Mouse (Mus musculus) stomach, postnatal 0 days (tissue): ENCODE data around the gene Ppid. TPM values are rescaled to one million over a fixed set of nuclear protein-coding genes. Genes with fewer than 3 reads are reported as not detected.

Experiments used
- ATAC-seq: fragments of 200-750 bp; cut with Nextera tagmentation; 2 replicates; pipeline ENCODE4 v1.8.0; 2017; ENCODE audit not compliant: low FRiP score, low TSS enrichment
- DNase-seq: peaks from one replicate; pipeline ENCODE4 v3.0.0-alpha.2; 2016; ENCODE audit warnings: low spot score
- H3K27ac ChIP-seq: fragments of 300-500 bp; sonication (generic); replicated peaks from 2 replicates; pipeline ENCODE4 v1.5.1; 2014; ENCODE audit warnings: mild to moderate bottlenecking, control low read depth
- H3K27me3 ChIP-seq: fragments of 300-500 bp; sonication (generic); 2 replicates; pipeline ENCODE4 v1.6.1; 2014; ENCODE audit warnings: low read length; ENCODE audit not compliant: control insufficient read depth, insufficient read depth
- H3K36me3 ChIP-seq: fragments of 300-500 bp; sonication (generic); 2 replicates; pipeline ENCODE4 v1.6.1; 2014; ENCODE audit warnings: low read length, mixed read lengths; ENCODE audit not compliant: control insufficient read depth, insufficient read depth
- H3K4me1 ChIP-seq: fragments of 300-500 bp; sonication (generic); replicated peaks from 2 replicates; pipeline ENCODE4 v1.6.1; 2014; ENCODE audit warnings: antibody characterized with exemption; ENCODE audit not compliant: control insufficient read depth, insufficient read depth
- H3K4me2 ChIP-seq: fragments of 300-500 bp; sonication (generic); replicated peaks from 2 replicates; pipeline ENCODE4 v1.6.1; 2014; ENCODE audit warnings: low read depth, mild to moderate bottlenecking, control low read depth, moderate library complexity
- H3K4me3 ChIP-seq: fragments of 300-500 bp; sonication (generic); 2 replicates; pipeline ENCODE4 v1.5.1; 2014; ENCODE audit warnings: low read depth, low read length, control low read depth
- H3K9ac ChIP-seq: fragments of 300-500 bp; sonication (generic); 2 replicates; pipeline ENCODE4 v1.6.1; 2014; ENCODE audit warnings: mild to moderate bottlenecking, low read length, control low read depth, mixed read lengths
- H3K9me3 ChIP-seq: fragments of 300-500 bp; sonication (generic); 2 replicates; pipeline ENCODE4 v1.6.1; 2016; ENCODE audit warnings: low read length; ENCODE audit not compliant: control insufficient read depth
- CTCF ChIP-seq: IDR thresholded peaks from 2 replicates; pipeline ENCODE4 v1.5.1; 2016; ENCODE audit warnings: antibody characterized with exemption, low read depth, mild to moderate bottlenecking, moderate library complexity
- EP300 ChIP-seq: optimal IDR thresholded peaks from 2 replicates; pipeline ENCODE3; 2016; ENCODE audit warnings: antibody characterized with exemption
- WGBS: fragments of 180-500 bp; shearing (Covaris S2); extraction: QIAGEN DNeasy Blood & Tissue Kit; methylation state at CpG from one replicate; pipeline ENCODE4 v1.1.7; 2014; 5-methylcytosine and 5-hydroxymethylcytosine counted together
- polyA plus RNA-seq: library from polyadenylated mRNA; unstranded; fragments of >200 nt; fragmentation: Nextera tagmentation; extraction: Ambion mirVana; gene quantifications from 2 replicates; pipeline ENCODE4 v1.2.1, GENCODE M21; 2015

Gene Ppid
- polyA plus RNA-seq, 1 experiment from 2014 or later: 38.3 TPM

DNA sequence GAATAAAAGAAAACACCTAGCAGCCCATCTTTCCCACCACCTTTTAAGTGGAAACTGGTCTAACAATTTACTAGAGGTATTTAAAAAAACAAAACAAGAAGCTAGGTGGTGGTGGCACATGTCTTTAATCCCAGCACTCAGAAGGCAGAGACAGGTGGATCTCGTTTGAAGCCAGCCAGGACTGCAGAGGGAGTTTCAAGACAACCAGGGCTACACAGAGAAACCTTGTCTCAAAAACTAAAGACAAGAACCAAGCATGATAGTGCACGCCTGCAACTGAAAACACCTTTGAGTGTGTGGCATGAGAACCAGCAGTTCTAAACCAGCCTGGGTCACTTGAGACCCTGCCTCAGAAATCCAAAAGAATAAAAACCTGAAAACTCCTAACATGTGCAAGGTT lies 27.6 kb upstream of the Ppid start:
- DNase-seq (no peak), ATAC-seq (no peak)
- Histone ChIP-seq H3K9ac (no peak overlapping the region), H3K36me3 (no peaks in the 10 kb centered on the region), H3K4me1 (no peaks in the 10 kb centered on the region), H3K27me3 (no peaks in the 10 kb centered on the region), H3K27ac (no peak overlapping the region), H3K4me3 (no peak overlapping the region), H3K9me3 (no peaks in the 10 kb centered on the region), H3K4me2 (no peak overlapping the region)
- TF ChIP-seq CTCF: no peak
- no peak for TF ChIP-seq EP300
- 77% methylated on average over 2 of the region's 2 CpGs for WGBS

DNA sequence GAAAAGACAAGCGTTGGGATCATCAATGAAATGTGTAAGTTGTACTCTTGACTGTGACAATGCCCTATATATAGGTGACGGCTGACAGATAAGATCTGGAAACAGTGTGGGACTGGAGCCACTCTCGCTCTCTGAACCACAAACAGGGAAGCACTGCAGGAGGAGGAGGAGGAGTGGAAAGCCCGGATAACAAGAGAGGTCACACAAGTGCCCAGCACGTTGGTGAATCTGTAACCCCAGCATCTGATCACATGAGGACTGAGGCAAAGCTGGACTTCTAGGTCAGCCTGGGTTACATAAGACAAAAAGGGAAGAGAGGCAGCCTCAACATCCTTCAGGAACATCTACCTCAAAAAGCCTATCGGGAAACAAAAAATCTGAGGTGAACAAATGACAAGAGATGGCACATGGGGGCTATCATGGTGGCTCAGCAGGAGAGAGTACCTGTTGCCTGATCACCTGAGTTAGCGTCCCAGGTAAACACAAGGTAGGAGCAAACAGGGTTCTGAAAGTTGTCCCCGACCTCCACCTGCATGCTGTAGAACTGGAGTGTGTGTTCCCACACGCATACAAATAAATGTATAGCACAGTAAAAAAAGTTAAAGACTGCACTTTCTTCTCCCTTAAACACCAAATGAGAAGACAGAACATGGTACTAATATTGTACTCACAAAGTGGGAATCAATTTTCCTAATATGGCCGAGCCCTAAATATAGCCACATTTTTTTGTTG lies 26.1 kb upstream of the Ppid start:
- H3K4me3 ChIP-seq: no peak overlapping the region
- WGBS: 67% methylated on average over 10 of the region's 10 CpGs
- no peak overlapping the region for H3K4me2 ChIP-seq
- no peaks in the 10 kb centered on the region for H3K36me3 ChIP-seq
- H3K9me3 ChIP-seq: no peaks in the 10 kb centered on the region
- DNase-seq (no peak), ATAC-seq (no peak)
- TF ChIP-seq EP300: no peak
- no peak for TF ChIP-seq CTCF
- H3K27ac ChIP-seq: no peak overlapping the region
- no peak overlapping the region for H3K9ac ChIP-seq
- H3K4me1 ChIP-seq: no peaks in the 10 kb centered on the region
- no peaks in the 10 kb centered on the region for H3K27me3 ChIP-seq

DNA sequence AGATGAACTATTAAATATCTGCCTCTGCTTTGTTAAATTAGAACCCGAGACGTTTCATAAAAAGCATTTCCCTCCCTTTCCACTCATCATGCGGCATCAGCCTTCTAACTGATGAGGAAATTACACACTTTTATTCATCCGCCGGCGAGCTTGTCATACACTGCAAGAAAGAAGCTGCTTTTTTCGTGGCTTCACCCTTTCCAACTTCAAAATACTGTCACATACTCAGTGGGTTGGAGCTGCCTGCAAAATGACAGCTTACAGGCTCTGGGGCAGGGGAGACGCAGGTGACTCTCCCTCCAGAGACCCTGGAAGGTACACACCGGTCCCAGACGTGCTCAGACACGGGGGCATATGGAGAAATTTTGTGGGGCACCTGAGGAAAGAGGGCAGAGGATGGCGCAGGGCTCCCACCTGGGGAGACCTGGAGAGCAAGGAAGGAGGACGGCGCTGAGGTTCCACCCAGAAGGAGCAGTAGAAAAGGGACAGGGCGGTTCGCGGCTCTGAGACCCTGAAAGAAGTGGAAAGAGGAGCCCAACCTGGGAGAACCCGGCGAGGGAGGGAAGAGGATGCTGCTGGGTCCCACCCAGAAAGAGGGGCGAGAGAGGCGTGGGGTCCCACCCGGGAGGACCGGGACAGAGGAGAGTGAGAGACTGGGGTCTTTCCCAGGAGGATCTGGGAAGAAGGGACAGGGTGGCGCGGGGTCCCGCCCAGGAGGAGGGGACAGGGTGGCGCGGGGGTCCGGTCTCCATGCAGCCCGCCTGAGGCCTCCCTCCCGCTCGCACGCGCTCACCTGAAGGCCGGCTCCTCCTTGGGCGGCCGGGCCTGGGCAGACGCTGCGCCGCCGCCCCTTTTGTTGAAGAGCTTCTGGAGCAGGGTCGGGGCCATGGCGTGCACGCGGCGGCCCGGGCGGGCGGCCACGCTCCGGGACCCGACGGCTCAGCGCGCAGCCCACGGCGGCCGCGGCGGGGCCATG lies 24.1 kb upstream of the Ppid start:
- DNase-seq (no peak), ATAC-seq (peak; percentile 65)
- Histone ChIP-seq H3K36me3 (no peaks in the 10 kb centered on the region), H3K4me1 (no peaks in the 10 kb centered on the region), H3K9me3 (no peaks in the 10 kb centered on the region), H3K4me3 (peak overlapping the region; percentile 77), H3K27me3 (no peaks in the 10 kb centered on the region), H3K9ac (peak overlapping the region; percentile 76), H3K27ac (peak overlapping the region; percentile 89), H3K4me2 (peak overlapping the region; percentile 93)
- 1% methylated on average over 56 of the region's 60 CpGs for WGBS
- no peak for TF ChIP-seq CTCF
- TF ChIP-seq EP300: no peak

DNA sequence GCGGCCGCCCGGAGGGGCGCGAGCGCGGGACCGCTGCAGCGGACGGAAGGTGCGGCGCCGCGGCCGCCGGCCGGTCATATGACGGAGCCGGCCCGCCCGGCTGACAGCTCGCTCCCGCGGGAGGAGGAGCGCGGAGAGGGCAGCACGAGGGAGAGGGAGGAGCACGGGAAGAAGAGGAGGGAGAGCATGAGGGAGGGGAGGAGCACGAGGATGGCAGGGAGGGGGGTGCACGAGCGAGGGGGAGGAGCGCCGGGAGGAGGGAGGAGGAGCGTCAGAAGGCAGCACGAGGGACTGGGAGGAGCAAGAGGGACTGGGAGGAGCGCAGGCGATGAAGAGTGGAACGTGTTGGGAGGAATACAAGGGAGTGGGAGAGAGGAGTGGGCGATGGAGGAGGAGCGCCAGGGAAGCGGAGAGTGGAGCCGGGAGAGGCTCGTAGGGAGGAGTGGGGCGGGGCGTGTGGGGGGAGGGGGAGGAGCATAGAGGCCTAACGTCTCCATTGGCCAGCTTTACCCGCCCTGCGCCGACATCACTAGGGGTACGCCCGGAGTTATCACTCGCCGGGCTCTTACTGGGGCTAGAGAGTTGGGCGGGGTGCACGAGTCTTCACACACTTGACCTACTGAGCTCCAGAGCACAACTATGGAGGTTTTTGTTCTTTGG lies 23.3 kb upstream of the Ppid start, which contains the start of gene Fnip2:
Fnip2 (minus strand) TSS at position 94 of the 660 bp plus-strand sequence.
- no peaks in the 10 kb centered on the region for H3K4me1 ChIP-seq
- DNase-seq: peak; percentile 96
- peak within 1 kb of the TSS; percentile 76 for H3K9ac ChIP-seq
- H3K27me3 ChIP-seq: no peaks in the 10 kb centered on the region
- H3K4me3 ChIP-seq: peak within 1 kb of the TSS; percentile 77
- WGBS: 1% methylated on average over 35 of the region's 55 CpGs
- TF ChIP-seq CTCF (no peak), EP300 (no peak)
- ATAC-seq: peak; percentile 97
- no peaks in the 10 kb centered on the region for H3K36me3 ChIP-seq
- no peaks in the 10 kb centered on the region for H3K9me3 ChIP-seq
- H3K4me2 ChIP-seq: peak within 1 kb of the TSS; percentile 93
- H3K27ac ChIP-seq: peak within 1 kb of the TSS; percentile 89

DNA sequence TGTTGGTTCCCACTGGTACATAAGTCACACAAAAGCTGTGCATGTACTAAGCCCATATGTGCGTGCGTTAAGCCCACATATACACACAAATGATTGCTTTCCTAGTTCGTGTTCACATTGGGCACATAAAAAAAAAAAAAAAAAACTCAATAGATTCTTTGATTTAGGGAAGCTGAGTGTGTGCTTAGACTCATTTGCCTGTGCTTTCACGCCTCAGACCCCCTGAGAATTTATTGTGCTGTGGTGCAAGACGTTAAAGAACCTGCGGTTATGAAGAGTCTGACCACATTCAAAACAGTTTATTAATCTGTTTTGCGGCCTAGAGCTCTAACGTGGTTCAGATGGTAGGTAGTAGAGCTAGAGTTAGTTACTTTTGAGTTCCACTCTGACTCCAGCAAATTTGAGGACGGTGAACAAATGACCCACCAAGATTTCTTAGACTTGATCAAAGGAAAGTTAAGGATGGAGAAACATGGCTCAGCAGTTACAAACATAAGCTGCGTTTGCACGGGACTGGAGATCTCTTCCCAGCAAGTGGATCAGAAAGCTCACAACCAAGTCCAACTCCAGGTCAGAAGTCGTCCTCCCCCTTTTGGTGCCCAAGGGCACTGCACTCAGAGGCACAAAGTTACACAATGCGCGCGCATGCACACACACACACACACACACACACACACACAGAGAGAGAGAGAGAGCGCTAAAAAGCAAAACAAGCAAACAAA lies 22.4 kb upstream of the Ppid start:
- peak; percentile 38 for TF ChIP-seq CTCF
- TF ChIP-seq EP300: no peak
- Histone ChIP-seq H3K36me3 (no peaks in the 10 kb centered on the region), H3K4me2 (no peak overlapping the region; the same call in 1 of the 2 replicates), H3K4me1 (no peaks in the 10 kb centered on the region), H3K9me3 (no peaks in the 10 kb centered on the region), H3K9ac (no peak overlapping the region), H3K4me3 (no peak overlapping the region), H3K27me3 (no peaks in the 10 kb centered on the region), H3K27ac (no peak overlapping the region; the same call in 1 of the 2 replicates)
- WGBS: 86% methylated on average over 16 of the region's 16 CpGs
- no peak for ATAC-seq
- no peak for DNase-seq
